Mouse (Mus musculus) WW6 (cell line): ENCODE measurements around the gene Rtl8c.
"Not testable (repeated sequence)": the region's sequence is repeated elsewhere in the genome, so short reads cannot be mapped to it uniquely, and the experiment has no call there.

Source experiments
- DNase-seq: peaks from one replicate; pipeline ENCODE4 v3.0.0-alpha.2; 2013; ENCODE audit warnings: low read depth, low spot score

Rtl8c gene

DNA sequence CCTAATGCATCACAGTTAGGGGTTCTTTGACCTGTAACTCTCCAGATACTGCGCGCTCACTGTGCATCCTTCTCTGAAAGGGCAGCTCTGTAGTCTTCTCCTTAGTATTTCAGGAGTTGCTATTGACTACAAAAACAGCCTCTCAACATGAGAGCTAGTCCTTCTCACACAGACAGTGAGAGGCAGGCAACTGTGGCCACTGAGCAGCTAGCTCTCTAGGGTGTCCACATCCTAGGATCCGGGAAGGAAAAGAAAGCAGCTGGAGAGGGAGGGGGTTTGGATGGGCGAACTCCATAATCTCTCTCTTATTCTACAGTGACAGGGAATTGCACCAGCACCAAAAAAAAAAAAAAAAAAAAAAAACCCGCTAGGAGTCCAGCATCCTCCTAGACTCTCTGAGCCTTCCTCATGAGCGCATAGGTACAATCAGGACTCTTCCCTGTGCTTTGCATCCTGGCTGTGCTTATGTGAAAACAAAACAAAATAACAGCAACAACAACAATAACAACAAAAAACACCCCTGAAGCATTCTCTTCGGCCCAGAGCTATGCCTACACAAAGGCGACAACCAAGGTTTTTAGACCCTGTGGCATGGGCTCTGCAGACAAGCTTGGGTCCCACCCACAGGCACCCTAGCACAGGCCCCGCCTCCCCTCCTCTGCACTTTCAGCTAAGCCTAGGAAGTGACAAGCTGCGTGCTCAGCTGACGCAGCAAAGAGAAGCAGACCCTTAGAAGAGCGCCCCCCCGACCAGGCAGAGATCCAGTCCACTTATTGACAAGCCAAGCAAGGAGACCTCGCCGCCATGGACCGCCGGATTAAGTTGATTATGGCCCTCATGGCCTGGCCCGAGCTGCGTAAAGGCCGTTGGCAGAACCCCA, at the start of gene Rtl8c:
Rtl8c (plus strand) TSS at position 791 of the 880 bp plus-strand sequence.
- no peak for DNase-seq

DNA sequence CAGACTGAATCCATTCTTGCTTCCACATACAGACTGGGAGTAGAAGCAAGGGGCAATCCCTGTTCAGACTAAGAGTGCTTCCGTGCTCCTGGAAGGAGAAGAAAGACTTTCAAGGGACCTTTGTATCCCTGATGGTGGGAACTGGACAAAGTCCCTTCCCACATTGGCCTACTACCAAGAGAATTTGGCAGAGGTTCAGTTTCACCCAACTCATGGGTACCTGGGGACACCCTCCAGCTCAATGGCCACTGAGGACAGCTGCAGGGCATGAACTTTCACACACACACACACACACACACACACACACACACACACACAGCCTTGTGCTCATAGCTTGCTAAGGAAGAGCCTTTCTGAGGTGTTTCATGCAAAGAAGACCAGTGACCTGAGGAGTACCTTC, 28.5 kb upstream of the Rtl8c start:
- DNase-seq: no peak

DNA sequence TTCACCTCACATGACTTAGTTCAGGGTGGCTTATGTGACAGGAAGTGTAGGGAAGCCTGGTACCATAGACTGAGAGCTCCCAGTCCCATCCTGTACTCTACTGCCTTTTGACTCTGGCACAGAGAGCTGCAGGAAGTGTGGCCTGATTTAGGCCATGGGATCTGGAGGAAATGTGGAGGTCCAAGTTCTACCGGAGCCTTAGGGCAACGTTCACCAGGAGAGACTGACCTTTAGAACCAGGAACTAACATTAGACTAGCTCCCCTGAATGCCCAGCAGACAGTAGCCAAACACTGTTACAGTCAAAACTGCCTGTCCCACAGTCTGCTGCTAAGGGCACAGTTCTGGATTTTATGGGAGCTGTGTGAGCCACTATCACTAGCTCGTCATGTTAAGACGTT, 26.4 kb upstream of the Rtl8c start:
- not testable (repeated sequence) for DNase-seq

DNA sequence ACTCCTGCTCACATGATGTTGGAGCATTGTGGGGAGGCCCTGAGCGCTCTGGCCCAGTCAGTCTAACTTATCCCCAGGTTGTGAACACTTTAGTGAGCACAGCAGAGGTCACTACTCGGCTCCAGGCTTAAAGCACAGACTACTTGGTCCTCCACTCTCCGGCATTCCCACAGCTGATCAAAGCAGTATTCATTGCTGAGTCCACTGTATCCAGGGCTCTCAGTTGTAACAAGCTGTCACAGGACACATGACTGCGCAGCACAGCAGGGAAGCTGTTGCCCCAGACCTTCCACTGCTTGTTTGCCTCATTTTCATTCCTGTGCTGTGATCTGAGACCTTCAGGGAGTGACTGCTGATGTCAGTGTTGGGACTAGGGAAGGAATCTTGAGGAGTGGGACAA, 24.4 kb upstream of the Rtl8c start:
- DNase-seq: not testable (repeated sequence)

DNA sequence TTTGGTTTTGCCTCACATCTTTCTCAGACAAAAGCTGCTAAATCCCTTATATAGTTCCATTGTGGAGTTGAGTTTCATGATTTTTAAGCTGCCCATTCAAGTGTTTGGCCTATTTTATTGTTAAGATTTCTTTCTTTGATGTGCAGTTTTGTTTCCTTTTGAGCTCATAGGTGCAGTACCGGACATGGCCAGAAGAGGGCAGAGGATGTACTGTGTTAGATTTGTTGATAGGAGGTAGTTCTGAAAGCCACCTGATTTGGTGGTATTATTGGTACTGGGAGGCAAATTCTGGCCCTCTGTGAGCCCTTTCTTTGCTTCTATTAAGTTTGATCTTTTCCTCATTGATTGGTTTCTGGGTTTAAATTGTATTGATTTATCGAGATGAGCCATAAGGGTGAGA, 7.8 kb upstream of the Rtl8c start:
- DNase-seq: not testable (repeated sequence)

DNA sequence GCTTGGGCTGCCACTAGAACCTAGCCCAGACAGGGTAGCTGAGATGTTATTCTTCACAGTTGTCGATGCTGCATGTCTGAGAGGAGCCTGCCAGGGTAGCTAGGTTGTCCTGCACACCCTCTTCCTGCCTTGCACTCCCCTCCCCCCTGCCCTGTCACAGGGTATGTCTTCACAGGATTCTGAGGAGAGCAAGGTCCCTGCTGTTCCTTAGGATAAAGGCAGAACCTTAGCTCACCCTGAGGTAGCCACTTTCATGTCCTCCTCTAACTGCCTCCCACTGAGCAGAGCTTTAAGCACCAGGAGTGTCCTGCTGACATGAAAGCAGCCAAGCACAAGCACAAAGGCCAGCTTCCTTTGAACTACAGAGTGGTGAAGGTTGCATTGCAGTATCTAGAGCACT, 1.7 kb upstream of the Rtl8c start:
- not testable (repeated sequence) for DNase-seq

DNA sequence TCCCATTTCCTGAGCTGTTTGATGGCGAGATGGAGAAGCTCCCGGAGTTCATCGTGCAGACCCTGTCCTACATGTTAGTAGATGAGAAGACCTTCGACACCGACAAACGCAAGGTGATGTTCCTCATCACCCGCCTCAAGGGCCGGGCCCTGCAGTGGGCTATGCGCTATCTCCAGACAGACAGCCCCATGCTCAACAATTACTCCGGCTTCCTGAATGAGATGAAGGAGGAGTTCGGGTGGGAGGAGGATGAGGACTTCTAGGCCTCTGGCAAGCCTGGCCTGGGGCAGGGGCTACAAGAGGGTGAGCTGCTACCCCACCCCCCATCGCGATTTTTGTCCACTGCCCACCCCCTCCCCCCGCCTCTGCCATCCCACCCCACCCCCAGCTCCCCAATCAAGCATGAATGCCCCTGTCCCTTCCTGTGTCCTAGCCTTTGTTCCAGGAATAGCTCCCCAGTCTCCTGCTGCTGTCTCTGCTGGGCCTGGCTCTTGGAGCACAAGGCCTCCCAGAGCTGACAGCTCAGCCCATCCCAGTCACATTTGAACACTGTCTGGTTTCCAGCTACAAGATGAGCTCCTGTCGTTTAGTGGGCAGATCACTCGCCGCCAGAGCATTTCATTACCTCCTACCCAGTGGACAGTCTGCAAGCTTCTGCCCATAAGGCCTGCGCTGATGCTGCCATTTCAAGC, 436 bp downstream of the Rtl8c start:
- no peak for DNase-seq

DNA sequence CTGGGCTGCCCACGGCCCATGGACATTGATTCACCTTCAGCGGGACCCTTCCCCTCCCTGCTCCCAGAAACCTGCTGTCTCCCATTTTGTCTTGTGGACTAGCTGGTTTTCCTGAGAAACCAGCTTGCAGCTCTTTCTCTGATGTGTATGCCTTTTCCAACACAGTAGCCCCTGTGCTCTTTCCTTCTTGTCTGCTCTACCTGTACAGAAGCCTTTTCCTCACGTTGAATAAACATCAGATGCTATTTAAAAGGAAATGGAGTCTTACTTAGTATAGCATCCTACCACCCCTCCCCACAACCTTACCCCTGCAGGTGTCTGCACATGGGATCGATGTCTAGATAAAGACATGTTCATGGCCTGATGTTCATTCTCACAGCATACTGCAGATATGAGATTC, 1.0 kb downstream of the Rtl8c start, which contains the start of gene Gm14597:
Gm14597 (minus strand) TSS at position 101 of the 400 bp plus-strand sequence.
- DNase-seq: not testable (repeated sequence)

DNA sequence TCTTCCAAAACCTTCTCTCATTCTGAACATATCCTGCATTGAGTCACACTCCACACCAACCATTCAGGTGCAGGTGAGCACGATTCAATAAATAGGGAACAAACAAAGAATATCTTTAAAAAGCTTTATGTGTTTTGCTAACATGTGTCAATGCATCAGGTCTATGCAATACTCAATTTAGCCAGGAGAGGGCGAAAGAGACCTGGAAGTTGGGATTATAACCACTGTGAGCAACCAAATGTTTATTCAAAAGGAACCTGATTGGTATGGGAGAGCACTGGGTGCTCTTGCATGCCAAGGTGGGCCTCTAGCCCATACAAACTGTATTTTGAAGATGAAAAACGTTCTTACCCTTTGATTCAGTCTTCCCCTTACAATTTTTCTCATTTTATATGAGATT, 2.7 kb downstream of the Rtl8c start:
- DNase-seq: no peak

GRCm38 (mm10) chrX:53611395-53611794, 3.6 kb downstream of the Rtl8c start:
- not testable (repeated sequence) for DNase-seq

DNA sequence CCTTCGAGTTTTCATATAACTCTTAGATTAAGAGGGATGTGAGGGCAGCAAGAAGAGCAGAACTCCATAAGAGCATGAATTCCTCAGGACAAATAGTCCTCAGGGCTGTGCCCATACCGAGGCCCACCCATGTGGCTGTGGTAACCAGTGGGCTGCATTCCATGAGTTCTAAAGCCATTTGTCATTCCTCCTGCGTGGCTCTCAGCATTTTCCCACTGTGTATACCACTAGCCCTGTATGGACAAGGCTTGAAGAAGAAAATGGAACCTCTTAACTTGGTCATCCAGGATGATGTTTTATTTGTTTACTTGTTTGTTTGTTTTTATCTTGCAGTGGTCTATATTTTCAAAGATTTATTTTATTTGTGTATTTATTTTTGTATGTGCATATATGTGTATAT, 30.3 kb downstream of the Rtl8c start:
- DNase-seq: not testable (repeated sequence)

DNA sequence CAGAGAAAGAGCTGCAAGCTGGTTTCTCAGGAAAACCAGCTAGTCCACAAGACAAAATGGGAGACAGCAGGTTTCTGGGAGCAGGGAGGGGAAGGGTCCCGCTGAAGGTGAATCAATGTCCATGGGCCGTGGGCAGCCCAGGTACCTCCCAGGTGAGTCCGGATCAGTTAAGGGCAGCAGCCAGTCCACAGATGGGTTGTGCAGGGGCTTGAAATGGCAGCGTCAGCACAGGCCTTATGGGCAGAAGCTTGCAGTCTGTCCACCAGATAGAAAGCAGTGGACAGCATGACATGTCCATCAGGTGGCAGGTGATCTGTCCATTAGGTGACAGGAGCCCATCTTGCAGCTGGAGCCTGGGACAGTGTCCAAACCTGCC, 34.8 kb downstream of the Rtl8c start:
- DNase-seq: not testable (repeated sequence)

- DNase-seq: peak; percentile 3
Measured at GRCm38 (mm10) chrX:53642980-53643961, 35.4 kb downstream of the Rtl8c start, which contains the start of gene Rtl8a. Gene Rtl8a (minus strand): TSS chrX:53643682.

GRCm38 (mm10) chrX:53645885-53646284, 38.1 kb downstream of the Rtl8c start:
- no peak for DNase-seq

- not testable (repeated sequence) for DNase-seq
Measured at GRCm38 (mm10) chrX:53652917-53653316, 45.1 kb downstream of the Rtl8c start.
